Mouse (Mus musculus) hindbrain, postnatal 0 days (tissue): ENCODE data around the gene Gtdc1. TPM values are rescaled to one million over a fixed set of nuclear protein-coding genes. Genes with fewer than 3 reads are reported as not detected.

Source experiments
- ATAC-seq: fragments of 200-750 bp; cut with Nextera tagmentation; 2 replicates; pipeline ENCODE4 v1.8.0; 2017; ENCODE audit warnings: mild to moderate bottlenecking, moderate TSS enrichment, moderate library complexity
- DNase-seq: peaks from one replicate; pipeline ENCODE4 v3.0.0-alpha.2; 2015; ENCODE audit warnings: low spot score
- H3K27ac ChIP-seq: fragments of 300-500 bp; sonication (generic); 2 replicates; pipeline ENCODE4 v1.5.1; 2014; ENCODE audit warnings: mild to moderate bottlenecking
- H3K27me3 ChIP-seq: fragments of 300-500 bp; sonication (generic); 2 replicates; pipeline ENCODE4 v1.6.1; 2014; ENCODE audit warnings: low read length, mixed read lengths; ENCODE audit not compliant: insufficient read depth
- H3K36me3 ChIP-seq: fragments of 300-500 bp; sonication (generic); 2 replicates; pipeline ENCODE4 v1.6.1; 2014; ENCODE audit warnings: low read length, mixed read lengths; ENCODE audit not compliant: insufficient read depth
- H3K4me1 ChIP-seq: fragments of 300-500 bp; sonication (generic); 2 replicates; pipeline ENCODE4 v1.6.1; 2014; ENCODE audit warnings: antibody characterized with exemption, low read length, mixed read lengths; ENCODE audit not compliant: insufficient read depth
- H3K4me2 ChIP-seq: fragments of 300-500 bp; sonication (generic); 2 replicates; pipeline ENCODE4 v1.6.1; 2014; ENCODE audit warnings: low read depth, mild to moderate bottlenecking, low read length, moderate library complexity, mixed read lengths
- H3K4me3 ChIP-seq: fragments of 300-500 bp; sonication (generic); 2 replicates; pipeline ENCODE4 v1.5.1; 2014; ENCODE audit warnings: low read length
- H3K9ac ChIP-seq: fragments of 300-500 bp; sonication (generic); replicated peaks from 2 replicates; pipeline ENCODE4 v1.6.1; 2014; ENCODE audit warnings: mild to moderate bottlenecking, low read length, moderate library complexity, mixed read lengths
- H3K9me3 ChIP-seq: fragments of 300-500 bp; sonication (generic); 2 replicates; pipeline ENCODE4 v1.6.1; 2016; ENCODE audit warnings: low read length, mixed read lengths
- CTCF ChIP-seq: IDR thresholded peaks from 2 replicates; pipeline ENCODE4 v1.5.1; 2016; ENCODE audit warnings: antibody characterized with exemption, control low read depth, low read depth
- WGBS: fragments of 180-500 bp; shearing (Covaris S2); extraction: QIAGEN DNeasy Blood & Tissue Kit; methylation state at CpG from one replicate; pipeline ENCODE4 v1.1.7; 2014; 5-methylcytosine and 5-hydroxymethylcytosine counted together
- polyA plus RNA-seq: library from polyadenylated mRNA; unstranded; fragments of >200 nt; fragmentation: Nextera tagmentation; extraction: Ambion mirVana; gene quantifications from 2 replicates; pipeline ENCODE4 v1.2.1, GENCODE M21; 2015
- total RNA-seq: library from RNA; depleted of rRNA; stranded (reverse); fragments of >200 nt; gene quantifications from 2 replicates; pipeline ENCODE4 v1.2.3, GENCODE M21; 2014

Gtdc1 gene
- total and polyA plus RNA-seq, 2 experiments from 2014 or later, result 25.8 to 40.6 TPM

DNA sequence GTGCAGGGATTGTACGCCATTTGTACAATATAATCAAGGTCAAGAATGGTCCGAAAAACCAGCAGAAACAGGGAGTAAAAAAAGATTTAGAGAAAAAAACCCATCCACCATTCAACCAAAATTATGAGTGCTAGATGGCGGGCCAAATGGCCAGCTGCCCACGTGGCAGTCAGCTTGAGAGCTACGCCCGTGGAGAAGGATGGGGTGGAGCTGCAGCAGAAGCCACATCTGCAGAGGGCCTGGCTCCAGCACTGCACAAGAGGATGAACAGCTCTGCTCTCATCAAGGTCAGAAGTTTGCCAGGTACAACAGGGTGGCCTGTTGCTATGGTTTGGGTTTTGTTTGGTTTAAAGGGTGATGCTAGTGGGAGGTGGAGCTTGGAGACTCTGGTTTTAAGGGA is 281.1 kb downstream of the Gtdc1 start:
- WGBS, result 83% methylated on average over 6 of the region's 6 CpGs
- no peak for TF ChIP-seq CTCF
- no peaks in the 10 kb centered on the region for H3K27me3 ChIP-seq
- ATAC-seq, result no peak
- H3K9ac ChIP-seq, result no peak overlapping the region
- no peak overlapping the region for H3K27ac ChIP-seq
- DNase-seq, result no peak
- no peak overlapping the region for H3K4me2 ChIP-seq
- no peaks in the 10 kb centered on the region for H3K36me3 ChIP-seq
- H3K9me3 ChIP-seq, result no peaks in the 10 kb centered on the region
- no peak overlapping the region for H3K4me3 ChIP-seq
- H3K4me1 ChIP-seq, result no peaks in the 10 kb centered on the region

DNA sequence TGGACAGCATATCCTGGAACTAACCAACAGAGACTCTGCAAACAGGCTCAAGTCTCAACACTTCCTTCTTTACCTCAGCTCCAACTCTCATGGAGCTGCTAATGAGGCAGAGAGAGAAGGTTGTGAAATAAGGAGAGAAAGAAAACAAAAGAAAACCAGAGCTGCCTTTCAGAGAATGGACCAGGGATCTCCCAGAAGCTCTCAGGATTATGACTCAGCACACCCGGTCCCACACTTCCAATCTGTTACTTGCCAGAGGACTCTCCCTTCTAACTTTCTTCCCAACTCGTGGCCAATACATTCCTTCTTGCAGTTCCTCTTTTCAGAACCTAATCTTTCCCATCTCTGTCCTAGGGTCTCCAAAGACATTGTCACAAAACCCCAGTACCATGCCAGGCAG is 288.1 kb downstream of the Gtdc1 start:
- no peak for TF ChIP-seq CTCF
- no peak for ATAC-seq
- no peaks in the 10 kb centered on the region for H3K27me3 ChIP-seq
- no peaks in the 10 kb centered on the region for H3K9me3 ChIP-seq
- H3K27ac ChIP-seq, result no peak overlapping the region
- no peak overlapping the region for H3K4me2 ChIP-seq
- no peak overlapping the region for H3K4me3 ChIP-seq
- H3K9ac ChIP-seq, result no peak overlapping the region
- H3K36me3 ChIP-seq, result no peaks in the 10 kb centered on the region
- no peak for DNase-seq
- WGBS, result 69% methylated on average over 2 of the region's 2 CpGs
- no peaks in the 10 kb centered on the region for H3K4me1 ChIP-seq

DNA sequence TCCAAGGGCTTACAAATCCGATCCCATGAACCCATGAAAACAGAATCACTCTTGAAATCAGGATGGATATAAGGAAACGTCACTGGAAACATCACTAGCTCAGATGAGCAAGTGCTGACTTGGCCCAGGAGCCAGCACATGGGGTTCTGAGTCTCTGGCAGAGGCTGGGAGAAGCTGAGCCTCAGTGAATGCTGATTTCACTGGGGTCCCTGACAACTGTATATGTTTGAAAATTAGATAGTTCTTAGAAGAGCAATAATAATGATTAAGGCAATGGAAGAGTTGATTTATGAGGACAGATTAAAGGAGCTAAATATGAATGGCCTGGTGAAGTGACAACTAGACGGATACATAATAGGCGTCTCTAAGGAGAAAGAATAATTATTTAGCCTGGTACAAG is 289.3 kb downstream of the Gtdc1 start:
- Histone ChIP-seq H3K4me3 (no peak overlapping the region), H3K4me2 (no peak overlapping the region), H3K4me1 (no peaks in the 10 kb centered on the region), H3K27ac (no peak overlapping the region), H3K9me3 (no peaks in the 10 kb centered on the region), H3K27me3 (no peaks in the 10 kb centered on the region), H3K9ac (no peak overlapping the region), H3K36me3 (no peaks in the 10 kb centered on the region)
- TF ChIP-seq CTCF, result no peak
- 62% methylated on average over 4 of the region's 4 CpGs for WGBS
- DNase-seq (no peak), ATAC-seq (no peak)

DNA sequence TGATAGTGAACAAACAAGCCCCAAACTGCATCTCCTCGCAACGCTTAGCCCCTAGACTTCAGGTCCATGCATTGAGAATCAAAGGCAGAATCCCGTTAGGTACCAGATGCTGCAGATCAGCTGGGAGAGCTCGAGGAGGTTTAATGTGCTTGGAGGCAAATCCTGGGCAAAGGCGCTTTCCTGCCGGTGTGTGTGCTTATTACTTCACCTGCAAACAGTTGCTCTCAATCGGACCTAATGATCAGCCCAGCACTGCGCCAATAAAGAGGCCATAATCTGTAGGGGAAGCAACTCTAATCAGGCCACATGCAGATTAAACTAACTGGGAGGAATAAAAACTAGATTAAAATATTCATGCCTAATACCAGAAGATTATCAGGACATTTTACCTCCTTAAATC is 293.5 kb downstream of the Gtdc1 start:
- no peak for ATAC-seq
- H3K4me1 ChIP-seq, result no peaks in the 10 kb centered on the region
- no peaks in the 10 kb centered on the region for H3K36me3 ChIP-seq
- H3K9me3 ChIP-seq, result no peaks in the 10 kb centered on the region
- no peaks in the 10 kb centered on the region for H3K27me3 ChIP-seq
- no peak overlapping the region for H3K9ac ChIP-seq
- WGBS, result 61% methylated on average over 8 of the region's 8 CpGs
- no peak overlapping the region for H3K4me2 ChIP-seq
- no peak for TF ChIP-seq CTCF
- H3K27ac ChIP-seq, result no peak overlapping the region
- H3K4me3 ChIP-seq, result no peak overlapping the region
- DNase-seq, result peak; percentile 16

DNA sequence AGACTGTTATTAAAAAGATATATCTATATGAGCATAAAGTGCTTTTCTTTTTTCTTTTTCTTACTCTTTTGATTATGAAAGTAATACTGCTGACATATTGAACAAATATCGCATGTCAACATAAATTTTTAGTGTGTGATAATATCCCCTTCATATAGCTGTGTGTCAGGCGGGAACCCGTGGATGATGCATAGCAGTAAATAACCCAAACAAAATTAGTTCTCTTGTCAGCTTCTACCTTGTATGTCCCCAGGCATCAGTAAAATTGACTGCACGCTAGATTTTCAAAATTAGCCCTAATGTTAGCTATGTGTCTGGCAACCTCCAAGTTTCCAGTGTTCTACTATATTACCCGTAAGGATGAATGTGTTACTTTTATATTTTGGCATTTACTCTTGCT is 294.4 kb downstream of the Gtdc1 start:
- Histone ChIP-seq H3K36me3 (no peaks in the 10 kb centered on the region), H3K9ac (no peak overlapping the region), H3K4me3 (no peak overlapping the region), H3K27me3 (no peaks in the 10 kb centered on the region), H3K9me3 (no peaks in the 10 kb centered on the region), H3K27ac (no peak overlapping the region), H3K4me1 (no peaks in the 10 kb centered on the region), H3K4me2 (no peak overlapping the region)
- ATAC-seq (no peak), DNase-seq (no peak)
- WGBS, result 65% methylated on average over 5 of the region's 5 CpGs
- TF ChIP-seq CTCF, result no peak

DNA sequence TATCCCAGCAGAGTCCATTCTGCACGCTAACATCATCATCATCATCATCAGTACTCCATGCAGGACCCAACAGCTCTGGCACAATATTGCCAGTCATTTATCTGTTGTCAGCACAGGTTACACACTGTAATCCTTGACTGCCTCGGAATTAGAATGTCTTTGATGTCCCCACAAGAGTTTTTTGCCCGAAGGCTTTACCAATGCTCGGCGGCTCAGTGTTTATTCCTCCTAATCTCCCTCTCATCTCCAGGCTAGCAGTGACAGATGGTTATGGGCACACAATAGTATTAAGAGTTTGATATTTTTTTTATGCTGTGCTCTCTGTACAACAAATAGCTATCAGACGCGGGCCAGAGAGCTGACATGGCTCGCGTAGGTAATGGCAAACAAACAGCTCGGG is 294.9 kb downstream of the Gtdc1 start:
- 47% methylated on average over 10 of the region's 10 CpGs for WGBS
- DNase-seq (peak; percentile 55), ATAC-seq (peak; percentile 53; the same call in 1 of the 2 replicates)
- Histone ChIP-seq H3K36me3 (no peaks in the 10 kb centered on the region), H3K9ac (no peak overlapping the region), H3K27ac (no peak overlapping the region), H3K4me1 (no peaks in the 10 kb centered on the region), H3K4me2 (peak overlapping the region; percentile 25; the same call in 1 of the 2 replicates), H3K4me3 (no peak overlapping the region), H3K9me3 (no peaks in the 10 kb centered on the region), H3K27me3 (no peaks in the 10 kb centered on the region)
- TF ChIP-seq CTCF, result no peak

DNA sequence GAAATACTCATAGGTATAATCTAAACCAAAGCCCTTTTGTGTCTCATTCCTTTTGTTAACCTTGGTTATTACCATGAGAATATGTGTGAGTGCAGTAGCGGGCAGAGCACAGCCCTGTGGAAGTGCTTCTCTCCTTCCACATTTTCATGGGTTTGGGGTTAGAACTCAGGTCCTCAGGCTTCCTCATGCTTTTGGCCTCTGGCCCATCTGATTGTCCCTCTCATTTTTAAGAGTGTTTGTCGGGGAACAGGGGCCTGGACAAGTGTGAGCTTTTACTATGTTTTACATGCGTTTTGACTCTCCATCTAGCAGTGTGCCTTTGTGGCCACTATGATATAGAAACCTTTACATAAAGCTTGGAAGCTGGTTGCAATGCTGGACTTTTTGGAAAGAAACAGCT is 296.4 kb downstream of the Gtdc1 start:
- no peak overlapping the region for H3K4me2 ChIP-seq
- no peaks in the 10 kb centered on the region for H3K9me3 ChIP-seq
- 74% methylated on average over 3 of the region's 3 CpGs for WGBS
- H3K4me1 ChIP-seq, result no peaks in the 10 kb centered on the region
- no peaks in the 10 kb centered on the region for H3K27me3 ChIP-seq
- H3K4me3 ChIP-seq, result no peak overlapping the region
- no peak overlapping the region for H3K27ac ChIP-seq
- TF ChIP-seq CTCF, result no peak
- DNase-seq (no peak), ATAC-seq (no peak)
- H3K36me3 ChIP-seq, result no peaks in the 10 kb centered on the region
- H3K9ac ChIP-seq, result no peak overlapping the region
